Mouse (Mus musculus) heart, adult 2 months (tissue): Measurements from ENCODE around the gene Slc35b2.

Experiments
- CTCF ChIP-seq: fragments of 200-600 bp; IDR thresholded peaks from 2 replicates; pipeline ENCODE4 v1.8.1; 2022; ENCODE audit warnings: antibody characterized with exemption, mild to moderate bottlenecking, moderate library complexity
- EP300 ChIP-seq: fragments of 200-500 bp; IDR thresholded peaks from 2 replicates; pipeline ENCODE4 v1.6.1; 2011; ENCODE audit warnings: low read depth, low read length, control low read depth; ENCODE audit not compliant: insufficient read depth
- POLR2A ChIP-seq: fragments of 200-500 bp; IDR thresholded peaks from 2 replicates; pipeline ENCODE4 v1.6.1; 2011; ENCODE audit warnings: mild to moderate bottlenecking, low read depth, low read length, control low read depth; ENCODE audit not compliant: insufficient read depth

GRCm38 (mm10) chr17:45530346-45530782 lies 33.3 kb upstream of the Slc35b2 start:
- no peak for TF ChIP-seq CTCF
- no peak for TF ChIP-seq POLR2A
- no peak for TF ChIP-seq EP300
